Mouse (Mus musculus) 416B (cell line): Measurements from ENCODE around the gene Xpo4.
"Not testable (repeated sequence)": the region's sequence is repeated elsewhere in the genome, so short reads cannot be mapped to it uniquely, and the experiment has no call there.

ENCODE experiments used
- DNase-seq: peaks from one replicate; pipeline ENCODE4 v3.0.0; 2011; ENCODE audit warnings: low read depth

Gene Xpo4

GRCm38 (mm10) chr14:57664822-57665627, at the start of gene Xpo4:
Gene Xpo4, minus strand, starts transcription at chr14:57665430.
- peak; percentile 69 for DNase-seq

GRCm38 (mm10) chr14:57712884-57713283, 47.7 kb upstream of the Xpo4 start:
- DNase-seq: peak; percentile 79

GRCm38 (mm10) chr14:57711059-57711458, 45.8 kb upstream of the Xpo4 start:
- DNase-seq: no peak

DNA sequence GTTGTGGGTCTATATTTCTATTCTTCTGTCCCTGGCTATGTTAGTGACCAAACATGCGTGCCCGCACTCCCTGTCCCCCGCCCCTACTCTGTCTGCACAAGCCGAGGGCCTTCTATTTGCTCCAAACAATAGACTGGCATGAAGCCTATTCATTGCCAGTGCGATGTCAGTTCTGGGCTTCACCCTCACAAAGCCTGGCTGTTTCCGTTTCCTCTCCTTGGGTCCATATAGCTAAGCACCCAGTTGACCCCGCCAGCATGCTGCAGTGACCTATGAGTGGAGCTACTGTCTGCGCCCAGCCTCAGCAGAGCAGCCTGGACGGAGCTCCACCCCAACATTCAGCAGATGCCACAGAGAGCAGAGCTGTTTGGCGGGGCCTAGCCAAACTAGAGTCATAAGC, 43.9 kb upstream of the Xpo4 start:
- no peak for DNase-seq

GRCm38 (mm10) chr14:57708580-57708979, 43.4 kb upstream of the Xpo4 start:
- DNase-seq: no peak

DNA sequence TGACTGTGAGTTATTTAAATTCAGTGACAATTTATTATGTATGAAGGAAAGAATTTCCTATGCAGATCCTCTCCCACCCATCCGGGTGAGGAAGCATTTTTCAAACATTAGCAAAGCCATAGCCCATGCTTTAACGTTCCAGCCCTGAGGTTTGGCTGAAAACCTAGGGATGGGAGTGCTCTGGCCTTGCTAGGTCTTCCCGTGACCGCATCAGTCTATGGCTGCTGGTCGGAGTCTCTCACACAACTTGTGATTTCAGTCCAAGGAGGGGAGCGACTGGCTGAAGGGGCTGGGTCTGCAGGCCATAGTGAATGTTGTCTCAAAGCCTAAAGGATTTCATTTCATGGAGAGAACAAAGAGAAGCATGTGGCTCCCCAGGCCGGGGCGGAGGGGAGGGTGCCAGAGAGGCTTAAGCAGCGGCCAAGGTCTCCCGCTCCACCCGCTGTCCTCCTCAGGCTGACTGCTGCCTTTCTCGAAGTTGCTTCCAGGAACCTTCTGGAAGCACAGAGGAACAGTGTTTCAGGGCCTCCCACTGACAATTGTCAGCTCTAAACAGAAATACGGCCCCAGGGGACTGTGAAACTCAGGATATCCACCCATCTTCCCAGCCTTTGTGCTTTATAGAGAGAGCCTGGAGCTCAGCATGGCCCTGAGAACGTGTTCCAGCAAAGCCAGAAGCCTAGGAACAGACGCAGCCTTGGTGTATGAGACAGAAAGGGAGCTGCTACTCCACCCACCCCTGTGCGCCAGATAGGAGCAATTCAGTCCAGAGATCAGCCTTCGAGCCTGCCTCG, 42.1 kb upstream of the Xpo4 start:
- DNase-seq: no peak

- DNase-seq: no peak
Observed at GRCm38 (mm10) chr14:57706760-57707099, 41.5 kb upstream of the Xpo4 start.

DNA sequence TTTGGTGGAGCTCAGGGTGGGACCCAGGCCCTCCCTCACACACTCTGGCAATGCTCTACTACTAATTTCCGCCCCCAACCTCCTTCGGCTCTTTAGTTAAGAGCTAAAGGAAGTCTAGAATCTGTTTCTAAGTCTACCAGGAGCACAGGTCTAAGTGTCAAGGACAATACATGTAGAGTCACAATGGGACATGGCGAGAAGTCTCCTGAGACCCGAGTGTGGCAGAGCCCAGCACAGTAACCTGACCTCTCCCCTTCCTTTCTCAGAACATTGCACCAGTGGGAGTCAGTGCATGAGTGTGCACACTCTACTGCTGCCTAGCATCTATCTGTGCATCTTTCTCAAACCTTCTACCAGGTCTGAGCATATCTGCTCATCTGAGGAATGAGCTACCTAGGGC, 40.5 kb upstream of the Xpo4 start:
- DNase-seq: no peak

DNA sequence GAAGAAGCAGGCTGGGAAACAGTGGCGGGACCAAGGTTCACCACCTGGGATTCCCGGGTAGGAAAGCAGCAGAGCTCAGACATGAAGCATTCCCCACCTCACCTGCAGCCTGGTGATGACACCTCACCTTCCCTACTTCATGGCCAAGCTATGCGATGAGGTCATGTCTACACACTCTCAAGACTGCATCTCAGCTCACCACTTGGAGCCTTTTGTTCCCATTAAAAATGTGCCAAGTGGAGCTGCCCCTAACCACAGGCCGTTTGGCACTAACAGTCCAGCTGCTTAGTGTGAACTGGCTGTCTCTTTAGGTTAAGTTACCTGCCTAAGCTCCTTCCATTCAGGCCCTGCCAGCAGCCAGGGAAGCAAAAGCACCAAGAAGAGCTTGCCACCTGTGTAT, 39.8 kb upstream of the Xpo4 start:
- DNase-seq: no peak

- no peak for DNase-seq
Observed at GRCm38 (mm10) chr14:57701915-57702477, 36.8 kb upstream of the Xpo4 start.

GRCm38 (mm10) chr14:57699461-57699970, 34.3 kb upstream of the Xpo4 start:
- no peak for DNase-seq

GRCm38 (mm10) chr14:57699016-57699415, 33.8 kb upstream of the Xpo4 start:
- no peak for DNase-seq

DNA sequence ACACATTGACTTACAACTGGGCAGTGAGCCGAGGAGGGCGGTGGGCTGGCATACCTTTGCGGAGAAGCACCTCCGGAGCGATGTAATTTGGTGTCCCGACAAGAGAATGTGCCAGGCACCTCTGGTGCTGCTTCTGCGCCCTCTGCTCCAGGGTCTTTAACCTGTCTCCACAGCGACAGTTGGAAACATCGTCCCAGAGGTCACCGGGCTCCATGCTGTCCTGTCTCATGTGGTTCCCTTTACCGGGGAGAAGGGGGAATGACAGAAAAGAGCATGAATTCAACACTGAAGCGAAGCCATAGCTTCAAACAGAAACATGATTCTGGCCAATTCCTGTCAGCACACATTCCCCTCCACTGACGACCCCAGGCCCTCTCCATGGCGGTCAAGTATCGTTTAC, 30.8 kb upstream of the Xpo4 start:
- DNase-seq: no peak

GRCm38 (mm10) chr14:57695550-57695949, 30.3 kb upstream of the Xpo4 start:
- DNase-seq: peak; percentile 24

- DNase-seq: no peak
Observed at GRCm38 (mm10) chr14:57694246-57694645, 29.0 kb upstream of the Xpo4 start.

- peak; percentile 73 for DNase-seq
Observed at GRCm38 (mm10) chr14:57692517-57693130, 27.4 kb upstream of the Xpo4 start.

GRCm38 (mm10) chr14:57691316-57691715, 26.1 kb upstream of the Xpo4 start:
- DNase-seq: no peak

DNA sequence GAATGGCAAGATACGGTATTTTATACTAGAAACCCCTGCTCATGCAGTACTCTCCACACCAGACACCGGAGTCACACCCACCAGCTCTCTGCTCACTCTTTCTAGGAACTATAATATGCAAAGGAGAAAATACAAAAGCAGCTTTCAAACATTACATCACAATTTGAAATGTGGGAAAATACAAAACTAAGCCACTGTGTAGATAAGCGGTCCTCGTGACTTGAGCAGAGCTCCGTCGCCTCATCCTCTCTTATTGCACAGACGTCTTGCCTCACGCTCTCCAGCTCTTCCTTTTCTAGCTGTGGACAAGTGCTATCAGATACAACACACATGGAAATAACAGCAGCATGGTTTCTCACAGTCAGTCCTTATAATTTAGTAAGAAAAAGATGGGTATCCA, 25.5 kb upstream of the Xpo4 start:
- no peak for DNase-seq

DNA sequence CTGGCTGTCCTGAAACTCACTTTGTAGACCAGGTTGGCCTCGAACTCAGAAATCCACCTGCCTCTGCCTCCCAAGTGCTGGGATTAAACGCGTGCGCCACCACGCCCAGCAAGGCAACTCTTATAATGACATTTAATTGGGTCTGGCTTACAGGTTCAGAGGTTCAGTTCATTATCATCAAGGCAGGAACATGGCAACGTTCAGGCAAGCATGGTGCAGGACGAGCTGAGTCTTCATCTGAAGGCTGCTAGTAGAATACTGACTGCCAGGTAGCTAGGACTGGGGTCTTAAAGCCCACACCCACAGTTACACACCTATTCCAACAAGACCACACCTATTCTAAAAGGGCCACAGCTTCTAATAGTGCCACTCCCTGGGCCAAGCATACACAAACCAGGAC, 22.8 kb upstream of the Xpo4 start:
- DNase-seq: not testable (repeated sequence)

- no peak for DNase-seq
Observed at GRCm38 (mm10) chr14:57687441-57687840, 22.2 kb upstream of the Xpo4 start.

DNA sequence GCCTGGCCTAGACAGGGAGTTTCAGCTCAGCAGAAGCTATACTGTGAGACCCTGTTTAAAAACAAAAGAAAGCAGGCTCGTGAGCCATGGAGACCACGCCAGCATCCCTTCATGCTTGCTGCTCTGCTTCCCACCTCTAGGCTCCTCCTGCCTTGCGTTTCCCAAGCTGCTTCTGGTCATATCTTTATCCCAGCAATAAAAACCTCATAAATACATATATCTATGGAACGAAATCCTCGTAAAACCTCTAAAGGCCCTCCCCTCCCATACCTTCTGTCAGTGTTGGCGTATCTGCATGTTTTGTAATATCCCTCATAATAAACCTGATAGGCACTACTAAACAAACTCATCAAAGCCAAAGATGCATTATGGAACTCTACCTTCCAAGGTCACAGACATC, 21.4 kb upstream of the Xpo4 start:
- no peak for DNase-seq

DNA sequence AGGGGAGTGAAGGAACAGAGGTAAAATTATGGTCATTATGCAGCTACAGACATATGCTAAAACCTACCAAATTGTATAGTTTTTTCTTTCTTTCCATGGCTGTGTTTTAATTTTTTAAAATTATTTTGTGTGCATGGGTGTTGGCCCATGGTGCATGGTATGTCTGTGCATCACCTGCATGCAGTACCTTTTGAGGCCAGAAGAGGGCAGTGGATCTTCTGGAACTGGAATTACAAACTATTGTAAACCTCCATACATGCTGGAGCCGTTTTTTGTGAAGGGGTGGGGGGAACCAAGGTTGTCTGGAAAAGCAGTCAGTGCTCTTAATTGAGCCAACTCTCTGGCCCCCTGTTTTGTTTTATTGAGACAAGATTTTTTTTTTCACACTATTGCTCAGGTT, 19.3 kb upstream of the Xpo4 start:
- DNase-seq: peak; percentile 76

DNA sequence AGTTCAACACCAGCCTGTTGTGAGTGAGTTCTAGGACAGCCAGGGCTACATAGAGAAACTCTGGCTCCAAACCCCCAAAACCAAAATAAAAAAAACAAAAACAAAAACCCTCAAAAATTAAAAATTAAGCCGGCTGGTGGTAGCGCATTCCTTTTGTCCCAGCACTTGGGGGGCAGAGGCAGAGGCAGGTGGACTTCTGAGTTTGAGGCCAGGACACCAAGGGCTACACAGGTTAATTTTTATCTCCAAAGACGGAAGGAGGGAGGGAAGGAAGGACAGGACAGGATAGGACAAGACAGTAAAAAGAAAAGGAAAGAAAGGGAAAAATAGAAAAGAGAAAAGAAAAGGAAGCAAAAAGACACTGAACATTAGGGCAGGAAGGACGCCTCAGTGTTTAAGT, 17.5 kb upstream of the Xpo4 start:
- no peak for DNase-seq
